Mouse (Mus musculus) MEL (cell line): ENCODE results near the gene Ankrd35. TPM values are rescaled to one million over a fixed set of nuclear protein-coding genes. Genes with fewer than 3 reads are reported as not detected.

ENCODE experiments used
- DNase-seq: peaks from one replicate; pipeline ENCODE4 v3.0.0; 2011; ENCODE audit warnings: low read depth, low spot score
- H3K27ac ChIP-seq: 2 replicates; pipeline ENCODE4 v1.5.1; 2012; ENCODE audit warnings: low read depth, mild to moderate bottlenecking, control low read depth, low read length, moderate library complexity; ENCODE audit not compliant: control insufficient read depth
- H3K27me3 ChIP-seq, 2 experiments: fragments of 150-350 bp in 1 of 2; sonication (generic) in 1 of 2; 2 replicates each; pipeline ENCODE4 v1.6.1; 2012; ENCODE audit warnings: low read length in 2 of 2, mild to moderate bottlenecking in 2 of 2, improper control_type of control experiment in 1 of 2, moderate library complexity in 1 of 2; ENCODE audit not compliant: insufficient read depth in 2 of 2, control insufficient read depth in 1 of 2
- H3K36me3 ChIP-seq, 2 experiments: 2 replicates each; pipeline ENCODE4 v1.6.1; 2012 to 2014; ENCODE audit warnings: low read length in 2 of 2, improper control_type of control experiment in 1 of 2, inconsistent platforms in 1 of 2, mild to moderate bottlenecking in 1 of 2; ENCODE audit not compliant: insufficient read depth in 2 of 2, control insufficient read depth in 1 of 2
- H3K4me1 ChIP-seq, 2 experiments: fragments of 150-350 bp in 1 of 2; sonication (generic) in 1 of 2; 2 replicates each; pipeline ENCODE4 v1.6.1; 2012; ENCODE audit warnings: low read length in 2 of 2, improper control_type of control experiment in 1 of 2, mild to moderate bottlenecking in 1 of 2; ENCODE audit not compliant: insufficient read depth in 2 of 2, control insufficient read depth in 1 of 2
- H3K4me3 ChIP-seq, 2 experiments: fragments of 150-350 bp in 1 of 2; sonication (generic) in 1 of 2; 2 replicates each; pipeline ENCODE4 v1.5.1; 2012; ENCODE audit warnings: low read depth in 2 of 2, low read length in 2 of 2, mild to moderate bottlenecking in 2 of 2, moderate library complexity in 2 of 2, control low read depth in 1 of 2, improper control_type of control experiment in 1 of 2; ENCODE audit not compliant: control insufficient read depth in 1 of 2, insufficient read depth in 1 of 2
- H3K79me2 ChIP-seq: 2 replicates; pipeline ENCODE4 v1.6.1; 2012; ENCODE audit warnings: mild to moderate bottlenecking, low read length, moderate library complexity; ENCODE audit not compliant: control insufficient read depth, poor library complexity, insufficient read depth
- H3K9ac ChIP-seq: 2 replicates; pipeline ENCODE4 v1.6.1; 2012; ENCODE audit warnings: low read depth, mild to moderate bottlenecking, control low read depth, low read length, moderate library complexity; ENCODE audit not compliant: control insufficient read depth, poor library complexity, severe bottlenecking
- H3K9me3 ChIP-seq: fragments of 150-350 bp; sonication (generic); replicated peaks from 2 replicates; pipeline ENCODE4 v1.6.1; 2012; ENCODE audit warnings: mild to moderate bottlenecking, low read length, improper control_type of control experiment, moderate library complexity; ENCODE audit not compliant: insufficient read depth
- CHD1 ChIP-seq: IDR thresholded peaks from 2 replicates; pipeline ENCODE4 v1.6.1; 2012; ENCODE audit warnings: low read depth, mild to moderate bottlenecking, inconsistent platforms, low read length, improper control_type of control experiment
- CTCF ChIP-seq, 3 experiments: IDR thresholded peaks in 2 of 3; conservative IDR thresholded peaks in 1 of 3; 2 replicates each; pipeline ENCODE4 v1.5.1; 2011 to 2012; ENCODE audit warnings: low read length in 3 of 3, low read depth in 2 of 3, mild to moderate bottlenecking in 2 of 3, improper control_type of control experiment in 1 of 3, inconsistent platforms in 1 of 3, mixed read lengths in 1 of 3, moderate library complexity in 1 of 3; ENCODE audit not compliant: control insufficient read depth in 1 of 3, insufficient read depth in 1 of 3, poor library complexity in 1 of 3, severe bottlenecking in 1 of 3
- E2F4 ChIP-seq: IDR thresholded peaks from 2 replicates; pipeline ENCODE4 v1.6.1; 2011; ENCODE audit warnings: low read depth, low read length, improper control_type of control experiment, borderline replicate concordance
- ELF1 ChIP-seq: IDR thresholded peaks from 2 replicates; pipeline ENCODE4 v1.6.1; 2014; ENCODE audit warnings: low read depth, mild to moderate bottlenecking, inconsistent platforms, low read length, improper control_type of control experiment, moderate library complexity
- EP300 ChIP-seq, 2 experiments: IDR thresholded peaks; 2 replicates each; pipeline ENCODE4 v1.6.1; 2011; ENCODE audit warnings: improper control_type of control experiment in 2 of 2, low read length in 2 of 2, low read depth in 1 of 2, mild to moderate bottlenecking in 1 of 2
- ETS1 ChIP-seq: IDR thresholded peaks from 2 replicates; pipeline ENCODE4 v1.6.1; 2012; ENCODE audit warnings: low read depth, mild to moderate bottlenecking, inconsistent platforms, low read length, improper control_type of control experiment, moderate library complexity
- GABPA ChIP-seq: IDR thresholded peaks from 2 replicates; pipeline ENCODE4 v1.6.1; 2012; ENCODE audit warnings: low read depth, mild to moderate bottlenecking, inconsistent platforms, low read length, improper control_type of control experiment, moderate library complexity
- GATA1 ChIP-seq: IDR thresholded peaks from 2 replicates; pipeline ENCODE4 v1.6.1; 2011; ENCODE audit warnings: low read depth, low read length, improper control_type of control experiment
- HCFC1 ChIP-seq: IDR thresholded peaks from 2 replicates; pipeline ENCODE4 v1.6.1; 2012; ENCODE audit warnings: low read depth, mild to moderate bottlenecking, inconsistent platforms, low read length, improper control_type of control experiment, moderate library complexity
- JUND ChIP-seq: IDR thresholded peaks from 2 replicates; pipeline ENCODE4 v1.6.1; 2011; ENCODE audit warnings: low read depth, mild to moderate bottlenecking, improper control_type of control experiment, low read length
- MAFK ChIP-seq: IDR thresholded peaks from 2 replicates; pipeline ENCODE4 v1.6.1; 2011; ENCODE audit warnings: low read depth, mild to moderate bottlenecking, low read length, improper control_type of control experiment, borderline replicate concordance
- MAX ChIP-seq: IDR thresholded peaks from 2 replicates; pipeline ENCODE4 v1.6.1; 2011; ENCODE audit warnings: low read length, improper control_type of control experiment
- MAZ ChIP-seq: IDR thresholded peaks from 2 replicates; pipeline ENCODE4 v1.6.1; 2012; ENCODE audit warnings: low read depth, mild to moderate bottlenecking, inconsistent platforms, low read length, improper control_type of control experiment
- MEF2A ChIP-seq: IDR thresholded peaks from 2 replicates; pipeline ENCODE4 v1.6.1; 2014; ENCODE audit warnings: low read depth, mild to moderate bottlenecking, inconsistent platforms, low read length, improper control_type of control experiment; ENCODE audit not compliant: poor library complexity, insufficient replicate concordance, severe bottlenecking; ENCODE audit errors: extremely low read depth
- NELFE ChIP-seq: IDR thresholded peaks from 2 replicates; pipeline ENCODE4 v1.6.1; 2011; ENCODE audit warnings: low read depth, low read length, improper control_type of control experiment
- NRF1 ChIP-seq: IDR thresholded peaks from 2 replicates; pipeline ENCODE4 v1.6.1; 2014; ENCODE audit warnings: low read depth, mild to moderate bottlenecking, inconsistent platforms, low read length, improper control_type of control experiment, moderate library complexity; ENCODE audit not compliant: poor library complexity, insufficient read depth, severe bottlenecking
- SMC3 ChIP-seq: IDR thresholded peaks from 2 replicates; pipeline ENCODE4 v1.6.1; 2011; ENCODE audit warnings: low read depth, low read length, improper control_type of control experiment
- TAL1 ChIP-seq: IDR thresholded peaks from 2 replicates; pipeline ENCODE4 v1.6.1; 2012; ENCODE audit warnings: mild to moderate bottlenecking, inconsistent platforms, low read length, moderate library complexity, mixed read lengths
- TBP ChIP-seq: IDR thresholded peaks from 2 replicates; pipeline ENCODE4 v1.8.0; 2011; ENCODE audit warnings: low read depth, low read length, improper control_type of control experiment
- USF1 ChIP-seq: IDR thresholded peaks from 2 replicates; pipeline ENCODE4 v1.6.1; 2014; ENCODE audit warnings: low read depth, mild to moderate bottlenecking, inconsistent platforms, low read length, improper control_type of control experiment, moderate library complexity
- USF2 ChIP-seq, 2 experiments: IDR thresholded peaks; 2 replicates each; pipeline ENCODE4 v1.6.1; 2011 to 2012; ENCODE audit warnings: improper control_type of control experiment in 2 of 2, low read length in 2 of 2, borderline replicate concordance in 1 of 2, inconsistent platforms in 1 of 2, low read depth in 1 of 2, mild to moderate bottlenecking in 1 of 2; ENCODE audit not compliant: insufficient read depth in 1 of 2
- ZNF384 ChIP-seq: IDR thresholded peaks from 2 replicates; pipeline ENCODE4 v1.6.1; 2012; ENCODE audit warnings: low read depth, mild to moderate bottlenecking, inconsistent platforms, low read length, improper control_type of control experiment
- polyA plus RNA-seq, 2 experiments: library from polyadenylated mRNA; stranded (reverse) in 1 of 2; unstranded in 1 of 2; fragments of >175 nt in 1 of 2; fragments of >200 nt in 1 of 2; gene quantifications; 2 replicates each; pipeline versions ENCODE4 v1.2.1 to v1.2.4; 2012; ENCODE audit warnings: low replicate concordance in 2 of 2, low read depth in 1 of 2; ENCODE audit not compliant: insufficient read length in 2 of 2, insufficient read depth in 1 of 2, missing spikeins in 1 of 2
- total RNA-seq: library from RNA; depleted of rRNA; stranded (reverse); fragments of 300-350 nt; gene quantifications from 2 replicates; pipeline ENCODE4 v1.2.3, GENCODE M21; 2012

Ankrd35 gene
- total and polyA plus RNA-seq, 3 experiments = 0.62 to 0.77 TPM; not detected in 1

GRCm38 (mm10) chr3:96634928-96635879 lies 34.7 kb upstream of the Ankrd35 start, which contains the start of the genes Pex11b and Gm42957 (continued):
- TF ChIP-seq NRF1 = 0 out of 2 replicates have a peak, but pooled peaks have one; percentile 22
- TF ChIP-seq USF2 (IDR thresholded peaks at IDR 0.05; ENCODE audit: borderline replicate concordance in 1 of 2, insufficient read depth in 1 of 2, low read depth in 1 of 2, low read length in 2 of 2) = no peak
- TF ChIP-seq MEF2A = 0 out of 2 replicates have a peak, but pooled peaks have one; percentile 15
- TF ChIP-seq HCFC1 = peak; percentile 88

- Histone ChIP-seq H3K27me3 (no peaks in the 10 kb centered on the region), H3K9ac (peak overlapping the region; percentile 87), H3K36me3 (peaks cover 17 to 31% of the 10 kb centered on the region in 2 experiments), H3K79me2 (peaks cover 17% of the 10 kb centered on the region), H3K27ac (peak overlapping the region; percentile 80), H3K4me1 (peaks cover 6 to 19% of the 10 kb centered on the region in 2 experiments), H3K4me3 (peak overlapping the region; percentile 73 to 89), H3K9me3 (no peaks in the 10 kb centered on the region)
- peak; percentile 71 for DNase-seq
- no peak for TF ChIP-seq CHD1
- TF ChIP-seq MEF2A = no peak
- TF ChIP-seq MAFK = no peak
- TF ChIP-seq GABPA = no peak
- TF ChIP-seq JUND = no peak
- TF ChIP-seq ELF1 = no peak
- no peak for TF ChIP-seq TBP
- TF ChIP-seq ZNF384 = no peak
- 0 out of 2 replicates have a peak, but pooled peaks have one; percentile 9 for TF ChIP-seq ETS1
- TF ChIP-seq GATA1 = peak; percentile 29; the same call in 1 of the 2 replicates
- TF ChIP-seq USF1 = no peak
- TF ChIP-seq EP300 (IDR thresholded peaks at IDR 0.05; ENCODE audit: low read depth in 1 of 2, low read length in 2 of 2) = peak in 1 of 2 experiments; percentile 2; a peak in 2 of 4 replicates
- TF ChIP-seq SMC3 = no peak
- TF ChIP-seq TAL1 = no peak
- no peak for TF ChIP-seq CTCF (IDR thresholded peaks at IDR 0.05 in 2 of 3, conservative IDR thresholded peaks at IDR 0.05 in 1 of 3; ENCODE audit: control insufficient read depth in 1 of 3, insufficient read depth in 1 of 3, low read depth in 2 of 3, low read length in 3 of 3, poor library complexity in 1 of 3, severe bottlenecking in 1 of 3)
- TF ChIP-seq MAZ = no peak; the same call in 1 of the 2 replicates
- TF ChIP-seq NELFE = no peak
- peak; percentile 27; the same call in 1 of the 2 replicates for TF ChIP-seq MAX
- TF ChIP-seq E2F4 = peak; percentile 10; the same call in 1 of the 2 replicates
Observed at GRCm38 (mm10) chr3:96635906-96636305, 34.0 kb upstream of the Ankrd35 start.
